Mouse (Mus musculus) gonadal fat pad, adult 2 months (tissue): ENCODE results near the gene Stim1. TPM values are rescaled to one million over a fixed set of nuclear protein-coding genes. Genes with fewer than 3 reads are reported as not detected.
"Not testable (repeated sequence)": the region's sequence is repeated elsewhere in the genome, so short reads cannot be mapped to it uniquely, and the experiment has no call there.

Experiments
- DNase-seq: peaks from one replicate; pipeline ENCODE4 v3.0.0-alpha.2; 2012; ENCODE audit warnings: low read depth
- polyA plus RNA-seq: library from polyadenylated mRNA; depleted of rRNA; stranded (reverse); fragments of >200 nt; gene quantifications from 2 replicates; pipeline ENCODE4 v1.2.3, GENCODE M21; 2012; rRNA removed

Stim1 gene
- polyA plus RNA-seq, 1 experiment = 64.5 TPM

GRCm38 (mm10) chr7:102441657-102442391 is 174.2 kb downstream of the Stim1 start, which contains the start of gene Rrm1:
TSS of gene Rrm1 (plus strand) at chr7:102441695.
- DNase-seq = peak; percentile 84

DNA sequence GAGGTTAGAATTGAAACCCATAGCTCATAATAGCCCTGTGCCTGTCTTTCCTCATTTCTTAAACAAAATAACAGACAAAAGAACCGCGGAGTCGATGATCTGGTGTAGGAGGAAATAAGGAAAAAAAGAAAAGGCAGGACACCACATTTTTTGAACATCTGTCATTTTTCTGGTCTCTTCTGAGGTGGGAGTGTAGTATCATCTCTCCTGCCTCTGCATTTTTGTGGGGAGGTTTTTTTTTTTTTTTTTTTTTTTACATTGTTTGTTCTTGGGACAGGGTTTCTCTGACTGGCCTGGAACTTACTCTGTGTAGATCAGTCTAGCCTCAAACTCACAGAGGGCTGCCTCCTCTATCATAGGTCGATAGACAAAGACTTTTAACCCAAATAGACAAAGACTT is 174.8 kb downstream of the Stim1 start:
- no peak for DNase-seq

DNA sequence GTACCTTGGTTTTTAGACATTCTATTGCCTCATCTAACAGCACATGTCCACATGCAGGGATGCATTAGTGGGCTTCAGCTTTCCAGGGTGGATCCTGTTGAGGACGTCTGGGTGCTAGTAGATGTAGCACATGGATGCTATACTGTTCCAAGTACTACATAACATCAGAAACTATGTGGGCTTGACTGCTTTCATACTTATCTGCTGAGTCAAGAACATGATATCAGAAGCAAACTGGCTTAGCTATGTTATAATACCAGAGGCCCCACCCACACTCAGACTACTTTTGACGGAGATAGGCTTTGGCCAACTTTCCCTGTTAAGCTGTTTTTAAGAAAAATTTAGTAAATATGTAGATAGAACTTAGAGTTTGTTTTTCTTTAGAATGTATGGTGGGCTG is 176.7 kb downstream of the Stim1 start:
- no peak for DNase-seq

GRCm38 (mm10) chr7:102446438-102446837 is 178.8 kb downstream of the Stim1 start:
- DNase-seq = no peak

GRCm38 (mm10) chr7:102458618-102459380 is 191.2 kb downstream of the Stim1 start:
- no peak for DNase-seq

DNA sequence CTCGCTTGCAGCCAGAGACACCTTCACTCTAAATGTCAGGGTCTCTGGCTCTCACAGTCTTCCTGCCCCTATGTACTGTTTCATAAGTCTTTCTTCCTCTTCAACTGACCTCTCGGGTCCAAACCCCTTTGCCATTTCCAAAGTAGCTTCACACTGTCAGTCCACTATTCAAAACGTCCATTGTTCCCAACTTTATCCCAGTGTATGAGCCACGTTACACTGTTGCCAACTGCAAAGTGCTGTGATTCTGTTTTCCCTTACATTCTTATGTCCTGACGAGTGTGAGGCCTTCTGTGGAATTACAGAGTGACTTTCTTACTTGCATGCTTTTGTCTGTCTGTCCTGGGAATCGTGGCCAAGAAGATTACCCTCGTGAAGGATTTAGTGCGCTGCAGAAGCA is 200.0 kb downstream of the Stim1 start:
- DNase-seq = no peak

GRCm38 (mm10) chr7:102472675-102473074 is 205.1 kb downstream of the Stim1 start:
- DNase-seq = no peak

GRCm38 (mm10) chr7:102476601-102477000 is 209.0 kb downstream of the Stim1 start:
- DNase-seq = no peak

GRCm38 (mm10) chr7:102477377-102477776 is 209.8 kb downstream of the Stim1 start:
- DNase-seq = no peak

DNA sequence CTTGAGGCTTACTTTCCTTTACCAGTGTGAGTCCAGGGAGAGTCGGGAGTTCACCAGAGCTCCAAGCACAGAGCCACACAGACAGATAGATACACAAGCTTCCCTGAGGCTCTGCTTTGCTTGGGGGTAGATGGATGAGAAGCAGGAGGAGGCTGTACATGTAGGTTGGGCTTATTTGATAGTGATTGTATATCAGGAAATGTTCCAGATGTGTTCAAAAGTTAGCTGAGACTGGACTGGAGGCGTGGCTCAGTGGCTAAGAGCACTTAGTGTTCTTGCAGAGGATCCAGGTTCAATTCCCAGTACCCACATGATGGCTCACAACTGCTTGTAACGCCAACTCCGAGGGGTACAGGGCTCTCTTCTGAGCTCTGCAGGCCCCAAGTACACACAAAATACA is 210.8 kb downstream of the Stim1 start:
- DNase-seq = no peak

DNA sequence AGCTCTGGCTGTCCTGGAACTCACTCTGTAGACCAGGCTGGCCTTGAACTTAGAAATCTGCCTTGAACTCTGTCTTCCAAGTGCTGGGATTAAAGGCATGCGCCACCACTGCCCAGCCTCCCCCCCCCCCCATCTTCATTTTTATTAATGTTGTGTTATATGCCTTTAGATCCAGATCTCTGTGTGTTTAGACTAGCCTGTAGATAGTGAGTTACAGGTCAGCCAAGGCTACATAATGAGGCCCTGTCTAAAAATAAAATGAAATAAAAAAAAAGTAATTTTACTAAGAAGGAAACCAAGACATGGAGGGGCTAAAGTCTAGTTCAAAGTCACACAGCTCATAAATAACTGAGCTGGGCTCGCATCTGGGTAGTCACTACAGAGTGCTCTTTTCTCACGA is 211.3 kb downstream of the Stim1 start:
- DNase-seq = no peak

GRCm38 (mm10) chr7:102479368-102480078 is 211.9 kb downstream of the Stim1 start:
- DNase-seq = peak; percentile 58

GRCm38 (mm10) chr7:102480821-102481220 is 213.2 kb downstream of the Stim1 start:
- DNase-seq = no peak

GRCm38 (mm10) chr7:102481579-102481978 is 214.0 kb downstream of the Stim1 start, which contains the start of gene Olfr543:
TSS of gene Olfr543 (minus strand) at chr7:102481679.
- no peak for DNase-seq

- no peak for DNase-seq
Observed at GRCm38 (mm10) chr7:102483665-102484064, 216.1 kb downstream of the Stim1 start.

- DNase-seq = not testable (repeated sequence)
Observed at GRCm38 (mm10) chr7:102484766-102485165, 217.2 kb downstream of the Stim1 start.

DNA sequence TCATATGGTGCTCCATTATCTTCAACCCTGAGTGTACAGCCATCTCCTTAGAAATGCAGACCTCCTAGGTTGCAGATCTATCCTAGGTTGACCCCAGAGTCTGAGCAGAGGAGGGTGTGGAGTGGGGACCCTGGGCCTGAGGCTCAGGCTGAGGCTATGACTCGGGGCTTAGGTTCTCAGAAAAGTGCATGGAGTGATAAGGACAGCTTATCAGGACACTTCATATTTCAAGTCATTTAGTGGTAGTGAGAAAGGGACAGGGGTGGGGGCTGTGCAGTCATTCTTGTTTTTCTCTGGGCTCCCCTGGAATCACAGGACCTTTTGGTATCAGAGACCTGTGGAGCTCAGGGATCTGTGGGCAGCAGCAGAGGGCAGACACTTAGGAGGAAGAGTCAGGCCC is 218.5 kb downstream of the Stim1 start:
- DNase-seq = no peak

Other genes with a start within 250 kb of the Stim1 start
- gene Il18bp, start 249.1 kb upstream of the Stim1 start, polyA plus RNA-seq = 13.5 and 19.7 TPM in 2 replicates
- gene Rnf121, start 202.3 kb upstream of the Stim1 start, polyA plus RNA-seq = 59.9 and 61.7 TPM in 2 replicates
- 14.4 and 17.2 TPM in 2 replicates for gene Xndc1, start 202.3 kb upstream of the Stim1 start, polyA plus RNA-seq
- gene Xntrpc, start 202.1 kb upstream of the Stim1 start, polyA plus RNA-seq = 2.7 and 3.0 TPM in 2 replicates
- gene Trpc2, start 184.7 kb upstream of the Stim1 start, polyA plus RNA-seq = not detected in 2 replicates
- gene Art1, start 166.1 kb upstream of the Stim1 start, polyA plus RNA-seq = 0.43 TPM in 1 of 2 replicates, not detected in the other
- 0.15 and 0.66 TPM in 2 replicates for gene Art5, start 158.3 kb upstream of the Stim1 start, polyA plus RNA-seq
- gene Chrna10, start 151.0 kb upstream of the Stim1 start, polyA plus RNA-seq = 0.05 and 0.08 TPM in 2 replicates
- 17.1 and 23.6 TPM in 2 replicates for gene Nup98, start 57.6 kb upstream of the Stim1 start, polyA plus RNA-seq
- gene Pgap2, start 57.6 kb upstream of the Stim1 start, polyA plus RNA-seq = 485 and 511 TPM in 2 replicates
- 47.5 and 55.5 TPM in 2 replicates for gene Rhog, start 11.8 kb upstream of the Stim1 start, polyA plus RNA-seq
- 13.2 and 13.8 TPM in 2 replicates for gene Rrm1, start 173.9 kb downstream of the Stim1 start, polyA plus RNA-seq
- gene Olfr543, start 213.9 kb downstream of the Stim1 start, polyA plus RNA-seq = 1.5 and 2.4 TPM in 2 replicates
- gene Olfr544, start 220.5 kb downstream of the Stim1 start, polyA plus RNA-seq = not detected in 2 replicates
- not detected in 2 replicates for gene Olfr545, start 231.8 kb downstream of the Stim1 start, polyA plus RNA-seq